Mouse (Mus musculus) kidney, adult 8-10 months (tissue): ENCODE measurements around the gene Mllt3.
A peak's percentile ranks its signal among the peaks of the same experiment; 100 is the strongest.

Experiments used
- DNase-seq, 2 experiments: peaks; one replicate each; pipeline ENCODE4 v3.0.0; 2022

Gene Mllt3

DNA sequence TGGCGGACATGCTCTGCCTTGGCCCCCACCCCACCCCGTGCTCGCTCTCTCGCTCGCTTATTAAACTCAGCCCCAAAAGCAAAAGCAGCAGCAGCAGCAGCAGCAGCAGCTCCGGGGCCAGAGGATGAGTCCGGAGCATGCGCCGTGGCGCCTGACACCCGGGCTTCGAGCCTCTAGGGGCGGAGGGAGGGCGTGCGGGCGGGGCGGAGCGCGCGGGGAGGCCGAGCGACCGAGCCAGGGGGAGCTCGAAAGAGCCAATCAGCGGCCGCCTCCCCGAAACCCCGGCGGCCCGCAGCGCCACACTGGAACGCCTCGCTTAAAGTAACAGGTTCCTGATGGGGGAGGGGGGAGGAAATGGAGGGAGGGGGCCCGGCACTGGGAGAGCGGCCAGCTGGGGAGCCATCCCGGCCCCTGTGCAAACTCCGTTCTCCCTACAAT lies at the start of gene Mllt3:
Gene Mllt3, minus strand, starts transcription at position 149 of the 438 bp plus-strand sequence.
- peak; percentile 93 to 94 for DNase-seq

DNA sequence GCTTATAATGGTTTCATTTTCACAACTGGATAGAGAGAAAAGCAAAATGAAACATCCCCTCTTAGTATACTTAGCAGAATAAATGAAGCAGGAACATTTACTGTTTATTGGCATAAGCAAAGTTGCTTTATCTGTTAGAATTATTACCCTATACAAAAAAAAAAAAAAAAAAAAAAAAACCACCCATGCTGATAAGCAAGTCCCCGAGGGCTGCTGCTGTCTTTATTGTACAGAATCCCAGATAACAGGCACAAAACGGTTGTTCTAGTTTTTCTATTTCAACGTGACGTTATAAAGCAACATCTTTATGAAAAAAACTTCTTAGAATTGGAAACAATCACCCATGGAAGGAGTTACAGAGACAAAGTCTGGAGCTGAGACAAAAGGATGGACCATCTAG lies 49.2 kb upstream of the Mllt3 start:
- no peak for DNase-seq

DNA sequence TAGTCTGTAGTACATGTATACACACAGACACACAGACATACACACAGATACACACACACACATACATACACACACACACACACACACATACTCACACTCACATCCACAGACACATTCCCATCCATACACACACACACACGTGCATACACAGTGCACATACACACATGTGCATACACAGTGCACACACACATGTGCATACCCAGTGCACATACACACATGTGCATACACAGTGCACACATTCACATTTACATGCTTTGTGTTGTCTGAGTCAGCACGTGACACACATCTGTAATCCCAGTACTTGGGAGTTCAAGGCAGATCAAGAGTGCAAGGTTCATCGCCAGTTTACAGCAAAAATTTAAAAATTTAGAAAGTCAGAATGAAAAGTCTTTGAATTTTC lies 48.7 kb upstream of the Mllt3 start:
- DNase-seq: no peak

GRCm38 (mm10) chr4:88081417-88081816 lies 48.3 kb upstream of the Mllt3 start:
- no peak for DNase-seq

- DNase-seq: no peak
Measured at GRCm38 (mm10) chr4:88078983-88079382, 45.8 kb upstream of the Mllt3 start.

- no peak for DNase-seq
Measured at GRCm38 (mm10) chr4:88075388-88075787, 42.2 kb upstream of the Mllt3 start.

- no peak for DNase-seq
Measured at GRCm38 (mm10) chr4:88046280-88046679, 13.1 kb upstream of the Mllt3 start.

- no peak for DNase-seq
Measured at GRCm38 (mm10) chr4:88045151-88045550, 12.0 kb upstream of the Mllt3 start.

DNA sequence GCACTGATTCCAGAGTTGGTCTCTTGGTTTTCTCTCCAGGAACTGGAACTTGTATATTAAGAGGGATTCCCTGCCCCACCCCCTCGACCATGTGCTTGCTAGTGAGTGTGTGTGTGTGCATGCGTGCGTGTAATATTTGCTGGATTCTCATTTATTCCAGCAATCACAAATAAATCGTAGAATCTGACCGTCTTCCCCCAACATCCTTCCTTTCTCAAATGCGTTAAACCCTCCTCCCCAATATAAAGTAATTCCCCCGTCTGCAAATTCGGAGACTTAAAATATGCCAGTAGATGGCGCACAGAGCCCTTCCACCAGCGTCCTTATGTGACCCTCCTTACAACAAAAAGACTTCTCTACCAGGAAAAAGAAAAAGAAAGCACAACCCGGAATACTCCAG lies 2.2 kb upstream of the Mllt3 start:
- peak; percentile 43 to 59 for DNase-seq

DNA sequence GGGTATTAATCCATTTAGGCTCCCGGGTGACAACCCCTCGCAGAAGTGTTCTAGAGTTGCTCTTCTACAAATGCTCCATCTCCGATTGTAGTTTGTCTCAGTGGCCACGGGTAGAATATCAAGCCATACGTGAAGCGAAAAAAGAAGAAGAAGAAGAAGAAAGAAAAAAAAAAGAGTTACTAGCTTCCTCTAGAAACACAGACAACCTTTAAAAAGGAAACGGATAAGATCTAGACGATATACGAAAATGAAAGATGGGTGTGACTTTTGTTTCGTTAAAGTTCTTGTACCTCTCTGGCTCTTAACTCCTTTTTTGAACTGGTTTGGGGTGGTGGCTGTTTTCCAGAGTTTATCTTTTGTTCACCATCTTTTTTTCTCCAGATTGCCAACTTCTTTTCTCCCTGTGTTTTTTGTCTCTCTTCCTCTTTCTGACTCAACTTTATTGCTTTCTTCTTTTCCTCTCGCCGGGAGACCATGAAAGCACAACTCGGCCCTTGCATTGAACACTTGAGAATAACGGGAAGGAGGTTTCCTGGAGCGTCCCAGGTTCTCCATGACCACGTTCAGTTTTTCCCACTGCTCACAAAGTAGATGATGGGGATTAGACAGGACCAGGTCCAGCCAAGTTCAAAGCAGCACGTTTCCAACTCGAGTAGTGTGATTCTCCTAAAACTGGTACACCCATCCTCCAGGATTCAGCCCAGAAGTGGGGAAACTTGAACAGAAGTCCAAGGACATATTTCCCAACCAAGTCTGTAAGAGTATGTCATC lies 1.4 kb upstream of the Mllt3 start:
- no peak for DNase-seq

GRCm38 (mm10) chr4:88033729-88034386 lies 694 bp upstream of the Mllt3 start:
- peak in 1 of 2 experiments; percentile 14 for DNase-seq

GRCm38 (mm10) chr4:88032151-88033098 lies 739 bp downstream of the Mllt3 start:
- DNase-seq: peak in 1 of 2 experiments; percentile 26

DNA sequence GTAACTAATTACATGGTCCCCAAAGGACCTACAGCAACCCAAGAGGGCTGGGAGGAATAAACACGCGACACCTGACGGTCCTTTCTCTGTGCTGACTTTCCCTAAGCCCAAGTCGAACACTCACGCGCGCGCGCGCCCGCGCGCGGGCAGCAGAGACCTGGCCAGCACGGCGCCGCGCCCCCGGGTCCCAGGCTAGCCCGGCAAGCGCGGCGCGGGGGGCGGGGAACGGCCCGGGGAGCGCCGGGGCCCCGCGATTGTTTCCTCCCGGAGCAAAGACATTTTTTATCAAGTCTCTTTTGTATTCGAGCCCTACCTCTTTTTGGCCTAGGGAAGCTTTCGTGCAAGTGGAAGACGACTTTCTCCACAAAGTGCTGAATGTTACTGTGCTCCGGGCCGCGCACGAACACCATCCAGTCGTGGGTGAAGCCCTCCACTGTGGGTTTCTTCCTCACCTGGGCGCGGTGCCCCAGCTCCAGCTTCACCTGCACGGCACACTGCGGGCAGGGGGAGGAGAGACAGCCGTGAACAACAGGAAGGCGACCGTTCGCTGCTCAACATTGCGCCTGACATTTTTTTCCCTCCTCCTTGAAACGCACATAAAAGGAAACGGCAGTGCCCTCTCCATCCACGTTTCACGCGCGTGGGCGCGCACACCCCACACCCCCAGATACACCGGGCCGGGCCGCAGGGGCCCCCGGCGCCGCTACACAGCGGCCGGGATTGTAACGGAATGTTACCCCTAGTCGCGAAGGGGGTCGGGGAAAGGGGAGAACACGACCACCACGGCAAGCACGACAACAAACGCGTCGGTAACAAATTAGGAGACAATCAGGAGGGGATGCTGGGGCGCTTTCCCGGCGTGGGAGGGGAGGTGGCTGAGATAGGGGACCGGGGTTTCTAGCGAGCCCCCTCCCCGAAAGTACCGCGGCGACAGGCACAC lies 1.7 kb downstream of the Mllt3 start:
- DNase-seq: peak in 1 of 2 experiments; percentile 28

DNA sequence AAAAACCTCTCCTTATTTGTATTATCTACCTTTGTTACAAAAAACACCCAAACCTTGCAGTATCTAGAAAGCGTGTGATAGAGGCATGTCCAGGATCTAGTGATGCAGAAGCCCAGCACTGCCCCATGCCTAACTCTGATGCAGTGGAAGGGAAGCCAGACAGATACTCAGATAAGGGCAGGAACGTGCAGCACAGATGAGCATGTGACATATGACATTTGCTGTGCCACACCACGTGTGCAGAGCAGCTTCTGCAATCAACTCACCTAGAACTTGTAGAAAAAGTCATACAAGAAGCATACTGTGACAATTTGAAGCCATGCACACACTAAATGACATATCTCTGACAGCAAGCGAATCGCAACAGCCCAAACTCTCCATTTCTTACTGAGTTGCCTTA lies 9.6 kb downstream of the Mllt3 start:
- no peak for DNase-seq

DNA sequence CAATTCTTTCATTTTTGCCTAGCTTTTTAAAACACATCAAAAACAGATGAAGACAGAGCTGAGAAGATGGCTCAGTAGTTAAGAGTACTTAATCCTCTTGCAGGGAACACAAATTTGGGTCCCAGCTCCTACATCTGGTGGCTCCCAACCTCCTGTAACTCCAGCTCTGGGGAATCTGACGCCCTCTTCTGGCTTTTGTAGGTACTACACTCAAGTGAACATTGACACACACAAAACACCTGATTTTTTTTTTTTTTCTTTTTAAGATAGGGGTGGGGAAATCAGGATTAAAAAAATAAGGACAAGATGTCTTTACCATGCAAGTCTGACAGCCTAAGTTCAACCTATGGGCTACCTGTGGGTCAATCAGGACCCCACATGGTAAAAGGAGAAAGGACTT lies 10.5 kb downstream of the Mllt3 start:
- DNase-seq: no peak

- no peak for DNase-seq
Measured at GRCm38 (mm10) chr4:88020421-88020820, 12.7 kb downstream of the Mllt3 start.

DNA sequence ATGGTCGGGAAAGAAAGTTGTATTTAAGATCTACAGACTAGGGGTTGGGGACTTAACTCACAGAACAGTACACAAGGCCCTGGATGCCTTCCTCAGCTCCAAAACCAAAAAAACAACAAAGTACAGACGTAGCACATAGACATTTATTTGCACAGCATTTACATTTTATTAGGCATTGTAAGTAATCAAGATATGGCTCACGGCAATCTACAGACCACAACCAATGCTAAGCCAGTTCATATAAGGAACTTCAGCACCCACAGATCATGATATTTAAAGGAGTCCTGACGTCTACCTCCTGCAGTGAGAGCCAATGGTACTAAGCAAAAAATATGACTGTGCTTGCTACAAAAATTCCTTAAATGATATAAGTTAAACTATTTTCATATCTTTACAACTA lies 13.5 kb downstream of the Mllt3 start:
- no peak for DNase-seq

- DNase-seq: peak; percentile 41
Measured at GRCm38 (mm10) chr4:88017452-88018350, 15.5 kb downstream of the Mllt3 start.

- no peak for DNase-seq
Measured at GRCm38 (mm10) chr4:88015765-88016164, 17.4 kb downstream of the Mllt3 start.

DNA sequence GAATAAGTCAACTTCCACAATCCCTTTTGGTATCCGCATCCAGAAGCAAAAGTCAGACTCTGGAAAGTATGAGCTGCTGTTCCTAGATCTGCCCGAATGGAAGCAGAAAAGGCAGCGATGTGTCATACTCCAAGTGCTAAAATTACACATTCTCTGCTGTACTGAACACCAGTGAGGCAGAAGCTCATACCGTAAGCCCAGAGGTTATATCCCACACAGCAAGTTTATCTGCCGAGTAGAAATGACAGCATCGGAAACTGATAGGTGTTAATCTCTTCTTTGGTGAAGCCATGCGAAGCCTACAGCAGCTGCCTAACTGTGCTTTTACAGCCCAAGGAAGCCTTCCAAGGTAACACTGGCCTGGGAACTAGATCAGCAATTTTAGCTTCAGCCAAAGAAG lies 17.9 kb downstream of the Mllt3 start:
- DNase-seq: no peak

- DNase-seq: no peak
Measured at GRCm38 (mm10) chr4:88012774-88013173, 20.4 kb downstream of the Mllt3 start.
